In the genomic region with DNA sequence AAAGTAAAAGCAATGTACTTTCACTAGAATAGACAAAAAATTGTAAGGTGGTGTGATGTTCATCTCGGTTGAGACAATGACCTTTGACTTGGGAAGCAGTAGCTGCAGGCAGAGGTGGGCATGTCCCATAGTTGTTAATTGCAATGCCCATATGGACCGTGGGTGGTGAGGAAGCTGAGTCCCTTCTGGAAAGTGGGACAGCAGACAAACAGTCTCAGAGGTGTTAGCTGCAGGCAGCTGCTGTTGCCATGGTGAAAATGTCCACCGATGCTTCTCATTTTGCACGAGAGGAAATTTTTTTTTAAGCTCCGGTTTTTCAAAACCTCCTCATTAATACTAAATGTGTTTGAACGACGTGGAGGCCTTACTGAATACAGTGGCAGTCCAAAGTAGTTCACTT, we compare ENCODE assay signal across 18 mouse cellular contexts. TPM values are rescaled to one million over a fixed set of nuclear protein-coding genes. Genes with fewer than 3 reads are reported as not detected.
DNase-seq lines count a peak whose midpoint lies in the region; TF ChIP-seq lines count a peak whose summit lies in the region.
"Had no signal": no experiment of that assay in that cellular context is flagged by ENCODE, and none has a peak within 500 bp of the region (broad histone marks: within the 10 kb centered on the region; RNA-seq: fewer than 3 reads in every experiment).

No protein-coding gene starts in this region.

- no peak for TF ChIP-seq CTCF in thymus, adult 2 months (IDR thresholded peaks at IDR 0.05; ENCODE audit: borderline replicate concordance, control insufficient read depth, extremely low read depth, insufficient read depth, low read length, poor library complexity)

- TF ChIP-seq POLR2A in thymus, adult 2 months (IDR thresholded peaks at IDR 0.05; ENCODE audit: control insufficient read depth, extremely low read depth, insufficient read depth, low read length, poor library complexity), result no peak

- no peak overlapping the region for H3K27ac ChIP-seq in thymus, adult 2 months (ENCODE audit: control insufficient read depth, insufficient read depth, low read length)
- H3K27ac ChIP-seq: heart, embryonic 15.5 days; limb, embryonic 10.5 days; liver, embryonic 14.5 days; stomach, postnatal 0 days had no signal

- 82% methylated on average over 7 of the region's 7 CpGs for WGBS in thymus, adult 2 months

- no peak overlapping the region for H3K4me3 ChIP-seq in thymus, adult 2 months (ENCODE audit: control insufficient read depth, insufficient read depth, low read length)
- H3K4me3 ChIP-seq: heart, embryonic 15.5 days; limb, embryonic 10.5 days had no signal

- peak; percentile 61 for DNase-seq in left cerebral cortex, adult 11 months (ENCODE audit: low spot score)
- DNase-seq in left cerebral cortex, postnatal 4 days, result no peak
- DNase-seq in frontal cortex, postnatal 36 days (ENCODE audit: low spot score in 2 of 2), result peak; percentile 78 to 89
- peak; percentile 42 to 55 for DNase-seq in left cerebral cortex, postnatal 10 days (ENCODE audit: extremely low spot score in 1 of 2, low spot score in 2 of 2)
- DNase-seq in right cerebral cortex, postnatal 14 days, result peak; percentile 53
- no peak for DNase-seq in thymus, postnatal 25 days
- DNase-seq in testis, postnatal 10 days (ENCODE audit: low spot score), result no peak
- no peak for DNase-seq in thymus, adult 2 months
- DNase-seq: cerebellum, postnatal 14 days; gastrocnemius, postnatal 25 days; kidney, adult 9 months; spleen, adult 18-20 months had no signal

- no peaks in the 10 kb centered on the region for H3K4me1 ChIP-seq in thymus, adult 2 months (replicated peaks; ENCODE audit: control insufficient read depth, insufficient read depth, low read length)

- intact Hi-C loops in left cerebral cortex, postnatal 4 days (cut with DNase I), result no loop called here
- intact Hi-C loops in left cerebral cortex, postnatal 10 days (cut with DNase I), result no loop called here

- H3K36me3 ChIP-seq in thymus, adult 2 months (ENCODE audit: control insufficient read depth, insufficient read depth, low read length), result no peaks in the 10 kb centered on the region
- H3K36me3 ChIP-seq: heart, embryonic 15.5 days; limb, embryonic 10.5 days had no signal

- no peaks in the 10 kb centered on the region for H3K27me3 ChIP-seq in thymus, adult 2 months (ENCODE audit: control insufficient read depth, insufficient read depth, low read length)
- H3K27me3 ChIP-seq: heart, embryonic 15.5 days had no signal

RNA-seq across cellular contexts. Expression of a gene that starts 36.5 kb away (rescaled TPM):
- total RNA-seq in left cerebral cortex, postnatal 4 days (2021), result 100 to 1,000 TPM; 226 to 253 TPM
- total RNA-seq in left cerebral cortex, postnatal 10 days (2021), result 100 to 1,000 TPM; 302 to 323 TPM
- 0.58 and 0.59 TPM in 2 replicates for polyA plus RNA-seq in thymus, adult 2 months (2012; rRNA removed)
- total RNA-seq: monocyte, adult 5-6 weeks; neutrophil, adult 5-6 weeks had no signal

Comparison
In these comparisons a context has a peak if more than half of its experiments do, and no peak if none do; other contexts are left out.
1. DNase-seq: peak in left cerebral cortex, adult 11 months (single experiment), frontal cortex, postnatal 36 days (2 of 2), left cerebral cortex, postnatal 10 days (2 of 2) and right cerebral cortex, postnatal 14 days (single experiment); none in left cerebral cortex, postnatal 4 days (single experiment), thymus, postnatal 25 days (single experiment), testis, postnatal 10 days (single experiment) and thymus, adult 2 months (single experiment).